Mouse (Mus musculus): ENCODE results near the gene Cntn6. TPM values are rescaled to one million over a fixed set of nuclear protein-coding genes. Genes with fewer than 3 reads are reported as not detected.

Gene Cntn6
- total and polyA plus RNA-seq, 3 experiments, result 0.13 to 0.66 (median 0.30) TPM

GRCm38 (mm10) chr6:104783891-104784290, 291.3 kb downstream of the Cntn6 start:
- dilution Hi-C loops (cut with MboI; ENCODE audit: extremely low pct_ligation_motif_present, extremely low pct_unique_long_range_greater_than_20kb, low sequenced_read_pairs), result no loop called here
- Histone ChIP-seq H3K9ac (ENCODE audit: insufficient read depth, low read depth) (no peak overlapping the region), H3K79me2 (replicated peaks; ENCODE audit: control insufficient read depth, extremely low read depth, insufficient read depth, poor library complexity, severe bottlenecking) (no peaks in the 10 kb centered on the region), H3K27me3 (replicated peaks) (no peaks in the 10 kb centered on the region), H3K4me1 (ENCODE audit: control insufficient read depth in 1 of 2, insufficient read depth in 2 of 2) (no peaks in the 10 kb centered on the region), H3K36me3 (replicated peaks in 1 of 2; ENCODE audit: control insufficient read depth in 1 of 2, insufficient read depth in 1 of 2, low read length in 1 of 2) (no peaks in the 10 kb centered on the region), H3K4me3 (replicated peaks in 1 of 3; ENCODE audit: low read depth in 2 of 3, low read length in 2 of 3, poor library complexity in 1 of 3) (no peak overlapping the region), H3K27ac (ENCODE audit: insufficient read depth, low read depth) (no peak overlapping the region), H3K4me2 (ENCODE audit: insufficient read depth, low read depth, poor library complexity, severe bottlenecking) (no peak overlapping the region), H3K9me3 (replicated peaks; ENCODE audit: low read length) (peaks cover 12% of the 10 kb centered on the region)
- in situ Hi-C loops (cut with MboI; ENCODE audit: low pct_ligation_motif_present, low pct_unique_long_range_greater_than_20kb, low sequenced_read_pairs), result no loop called here
- no peak for DNase-seq (ENCODE audit: extremely low read depth)
- no peak for TF ChIP-seq HCFC1 (IDR thresholded peaks at IDR 0.05; ENCODE audit: low read depth, low read length)
- no peak for TF ChIP-seq CHD2 (IDR thresholded peaks at IDR 0.05; ENCODE audit: low read length)
- TF ChIP-seq NRF1 (IDR thresholded peaks at IDR 0.05; ENCODE audit: low read depth, low read length), result no peak
- no peak for TF ChIP-seq MAFK (IDR thresholded peaks at IDR 0.05; ENCODE audit: insufficient replicate concordance, low read length)
- no peak for TF ChIP-seq KAT2A (IDR thresholded peaks at IDR 0.05; ENCODE audit: insufficient replicate concordance, low read length)
- no peak for TF ChIP-seq IRF4 (IDR thresholded peaks at IDR 0.05; ENCODE audit: low read depth, low read length)
- no peak for TF ChIP-seq POLR2AphosphoS2 (IDR thresholded peaks at IDR 0.05; ENCODE audit: low read depth, low read length)
- TF ChIP-seq MEF2A (IDR thresholded peaks at IDR 0.05; ENCODE audit: borderline replicate concordance, low read depth, low read length), result no peak
- no peak for TF ChIP-seq CHD1 (IDR thresholded peaks at IDR 0.05; ENCODE audit: low read depth, low read length)
- TF ChIP-seq PAX5 (IDR thresholded peaks at IDR 0.05; ENCODE audit: low read length), result no peak
- no peak for TF ChIP-seq BHLHE40 (IDR thresholded peaks at IDR 0.05; ENCODE audit: low read depth, low read length)
- no peak for TF ChIP-seq USF1 (IDR thresholded peaks at IDR 0.05; ENCODE audit: low read depth, low read length)
- TF ChIP-seq CTCF (conservative IDR thresholded peaks at IDR 0.05 in 1 of 2, IDR thresholded peaks at IDR 0.05 in 1 of 2; ENCODE audit: low read depth in 2 of 2, low read length in 2 of 2), result no peak
- no peak for TF ChIP-seq E2F4 (IDR thresholded peaks at IDR 0.05; ENCODE audit: insufficient replicate concordance, low read depth, low read length)
- TF ChIP-seq ZMIZ1 (IDR thresholded peaks at IDR 0.05; ENCODE audit: low read depth, low read length), result no peak
- no peak for TF ChIP-seq TCF12 (IDR thresholded peaks at IDR 0.05; ENCODE audit: low read depth, low read length)
- no peak for TF ChIP-seq MAX (IDR thresholded peaks at IDR 0.05; ENCODE audit: low read length)

- no peak overlapping the region for H3K9ac ChIP-seq (ENCODE audit: insufficient read depth, low read depth)
- TF ChIP-seq POLR2AphosphoS2 (IDR thresholded peaks at IDR 0.05; ENCODE audit: low read depth, low read length), result no peak
- TF ChIP-seq MAZ (IDR thresholded peaks at IDR 0.05; ENCODE audit: low read depth, low read length), result no peak
- no peak for TF ChIP-seq ELF1 (IDR thresholded peaks at IDR 0.05; ENCODE audit: low read depth, low read length)
- no peak for TF ChIP-seq ZC3H11A (IDR thresholded peaks at IDR 0.05; ENCODE audit: low read depth, low read length)
- no peak for TF ChIP-seq SIN3A (IDR thresholded peaks at IDR 0.05; ENCODE audit: low read length)
- TF ChIP-seq HCFC1 (IDR thresholded peaks at IDR 0.05; ENCODE audit: low read depth, low read length), result no peak
- TF ChIP-seq JUN (IDR thresholded peaks at IDR 0.05; ENCODE audit: insufficient read depth, low read depth, low read length), result no peak
- TF ChIP-seq GABPA (IDR thresholded peaks at IDR 0.05; ENCODE audit: insufficient replicate concordance, low read depth, low read length), result no peak
- TF ChIP-seq EP300 (IDR thresholded peaks at IDR 0.05; ENCODE audit: low read length), result no peak
- TF ChIP-seq CHD2 (IDR thresholded peaks at IDR 0.05; ENCODE audit: low read length), result no peak
- in situ Hi-C loops (cut with MboI; ENCODE audit: low pct_ligation_motif_present, low pct_unique_long_range_greater_than_20kb, low sequenced_read_pairs) (no loop called here), dilution Hi-C loops (cut with MboI; ENCODE audit: extremely low pct_ligation_motif_present, extremely low pct_unique_long_range_greater_than_20kb, low sequenced_read_pairs) (no loop called here)
- no peaks in the 10 kb centered on the region for H3K36me3 ChIP-seq (replicated peaks in 1 of 2; ENCODE audit: control insufficient read depth in 1 of 2, insufficient read depth in 1 of 2, low read length in 1 of 2)
- no peak overlapping the region for H3K4me3 ChIP-seq (replicated peaks in 1 of 3; ENCODE audit: low read depth in 2 of 3, low read length in 2 of 3, poor library complexity in 1 of 3)
- H3K27me3 ChIP-seq (replicated peaks), result no peaks in the 10 kb centered on the region
- DNase-seq (ENCODE audit: extremely low read depth), result no peak
- no peaks in the 10 kb centered on the region for H3K79me2 ChIP-seq (replicated peaks; ENCODE audit: control insufficient read depth, extremely low read depth, insufficient read depth, poor library complexity, severe bottlenecking)
- peaks cover 12% of the 10 kb centered on the region for H3K9me3 ChIP-seq (replicated peaks; ENCODE audit: low read length)
- no peak overlapping the region for H3K4me2 ChIP-seq (ENCODE audit: insufficient read depth, low read depth, poor library complexity, severe bottlenecking)
- no peak overlapping the region for H3K27ac ChIP-seq (ENCODE audit: insufficient read depth, low read depth)
- no peaks in the 10 kb centered on the region for H3K4me1 ChIP-seq (ENCODE audit: control insufficient read depth in 1 of 2, insufficient read depth in 2 of 2)
These were observed 294.9 kb downstream of the Cntn6 start for GRCm38 (mm10) chr6:104787502-104787901.

Data from CH12.LX (cell line).